Mouse (Mus musculus) spleen, postnatal 36 days (tissue): Measurements from ENCODE around the gene Colgalt1.

ENCODE experiments used
- DNase-seq, 2 experiments: peaks; one replicate each; pipeline ENCODE4 v3.0.0; 2022; ENCODE audit warnings: low spot score in 2 of 2, mixed read lengths in 1 of 2

The Colgalt1 gene

GRCm38 (mm10) chr8:71591017-71591416 is 19.8 kb upstream of the Colgalt1 start:
- DNase-seq: no peak

GRCm38 (mm10) chr8:71591471-71592373 is 19.1 kb upstream of the Colgalt1 start, which contains the start of gene Pgls:
TSS of gene Pgls (plus strand) at chr8:71592176.
- peak; percentile 95 to 96 for DNase-seq

- DNase-seq: peak; percentile 77 to 79
Measured at GRCm38 (mm10) chr8:71592374-71593170, 18.2 kb upstream of the Colgalt1 start.

GRCm38 (mm10) chr8:71593556-71594323 is 17.1 kb upstream of the Colgalt1 start:
- no peak for DNase-seq

- no peak for DNase-seq
Measured at GRCm38 (mm10) chr8:71594324-71594722, 16.5 kb upstream of the Colgalt1 start.

- DNase-seq: peak; percentile 87
Measured at GRCm38 (mm10) chr8:71595862-71596261, 14.9 kb upstream of the Colgalt1 start.

- peak in 1 of 2 experiments; percentile 34 for DNase-seq
Measured at GRCm38 (mm10) chr8:71596384-71596783, 14.4 kb upstream of the Colgalt1 start.

GRCm38 (mm10) chr8:71596798-71597197 is 14.0 kb upstream of the Colgalt1 start:
- DNase-seq: peak; percentile 87 to 89

GRCm38 (mm10) chr8:71597451-71597850 is 13.3 kb upstream of the Colgalt1 start, which contains the start of gene Fam129c:
TSS of gene Fam129c (plus strand) at chr8:71597648.
- peak; percentile 83 for DNase-seq

GRCm38 (mm10) chr8:71598375-71598774 is 12.4 kb upstream of the Colgalt1 start:
- DNase-seq: no peak

- no peak for DNase-seq
Measured at GRCm38 (mm10) chr8:71598841-71599240, 12.0 kb upstream of the Colgalt1 start.

- peak; percentile 54 to 56 for DNase-seq
Measured at GRCm38 (mm10) chr8:71601939-71602665, 8.7 kb upstream of the Colgalt1 start.

- DNase-seq: peak in 1 of 2 experiments; percentile 33
Measured at GRCm38 (mm10) chr8:71602666-71603334, 8.0 kb upstream of the Colgalt1 start.

- DNase-seq: no peak
Measured at GRCm38 (mm10) chr8:71604021-71604420, 6.8 kb upstream of the Colgalt1 start.

- no peak for DNase-seq
Measured at GRCm38 (mm10) chr8:71612141-71612540, 1.3 kb downstream of the Colgalt1 start.

GRCm38 (mm10) chr8:71613418-71613817 is 2.6 kb downstream of the Colgalt1 start:
- peak; percentile 52 to 58 for DNase-seq

- no peak for DNase-seq
Measured at GRCm38 (mm10) chr8:71619786-71620185, 9.0 kb downstream of the Colgalt1 start.

GRCm38 (mm10) chr8:71625088-71625487 is 14.3 kb downstream of the Colgalt1 start:
- peak; percentile 69 to 70 for DNase-seq

- DNase-seq: no peak
Measured at GRCm38 (mm10) chr8:71626753-71627152, 16.0 kb downstream of the Colgalt1 start.
